Mouse (Mus musculus) liver, embryonic 12.5 days (tissue): ENCODE results near the gene Rad9b. TPM values are rescaled to one million over a fixed set of nuclear protein-coding genes. Genes with fewer than 3 reads are reported as not detected.

Experiments
- ATAC-seq: fragments of 200-750 bp; cut with Nextera tagmentation; 2 replicates; pipeline ENCODE4 v1.8.0; 2017; ENCODE audit warnings: moderate number of reproducible peaks, mild to moderate bottlenecking, moderate library complexity
- H3K27ac ChIP-seq: fragments of 300-500 bp; sonication (generic); 2 replicates; pipeline ENCODE4 v1.5.1; 2016; ENCODE audit warnings: mild to moderate bottlenecking
- H3K27me3 ChIP-seq: fragments of 300-500 bp; sonication (generic); replicated peaks from 2 replicates; pipeline ENCODE4 v1.6.1; 2016; ENCODE audit warnings: mild to moderate bottlenecking, moderate library complexity
- H3K36me3 ChIP-seq: fragments of 300-500 bp; sonication (generic); 2 replicates; pipeline ENCODE4 v1.6.1; 2016; ENCODE audit warnings: mild to moderate bottlenecking, moderate library complexity
- H3K4me1 ChIP-seq: fragments of 300-500 bp; sonication (generic); 2 replicates; pipeline ENCODE4 v1.6.1; 2016
- H3K4me2 ChIP-seq: fragments of 300-500 bp; sonication (generic); 2 replicates; pipeline ENCODE4 v1.6.1; 2016; ENCODE audit warnings: mild to moderate bottlenecking, moderate library complexity
- H3K4me3 ChIP-seq: fragments of 300-500 bp; sonication (generic); 2 replicates; pipeline ENCODE4 v1.5.1; 2016; ENCODE audit warnings: mild to moderate bottlenecking, moderate library complexity
- H3K9ac ChIP-seq: fragments of 300-500 bp; sonication (generic); 2 replicates; pipeline ENCODE4 v1.6.1; 2016; ENCODE audit warnings: mild to moderate bottlenecking, moderate library complexity
- H3K9me3 ChIP-seq: fragments of 300-500 bp; sonication (generic); replicated peaks from 2 replicates; pipeline ENCODE4 v1.6.1; 2016; ENCODE audit warnings: mild to moderate bottlenecking, moderate library complexity
- WGBS: fragments of 180-500 bp; shearing (Covaris S2); methylation state at CpG from one replicate; pipeline ENCODE4 v1.1.7; 2016; ENCODE audit not compliant: insufficient replicate concordance; 5-methylcytosine and 5-hydroxymethylcytosine counted together
- polyA plus RNA-seq: library from polyadenylated mRNA; unstranded; fragments of >200 nt; fragmentation: Nextera tagmentation; extraction: Ambion mirVana; gene quantifications from 2 replicates; pipeline ENCODE4 v1.2.1, GENCODE M21; 2016

The Rad9b gene
- polyA plus RNA-seq, 1 experiment from 2014 or later, result 6.1 TPM

DNA sequence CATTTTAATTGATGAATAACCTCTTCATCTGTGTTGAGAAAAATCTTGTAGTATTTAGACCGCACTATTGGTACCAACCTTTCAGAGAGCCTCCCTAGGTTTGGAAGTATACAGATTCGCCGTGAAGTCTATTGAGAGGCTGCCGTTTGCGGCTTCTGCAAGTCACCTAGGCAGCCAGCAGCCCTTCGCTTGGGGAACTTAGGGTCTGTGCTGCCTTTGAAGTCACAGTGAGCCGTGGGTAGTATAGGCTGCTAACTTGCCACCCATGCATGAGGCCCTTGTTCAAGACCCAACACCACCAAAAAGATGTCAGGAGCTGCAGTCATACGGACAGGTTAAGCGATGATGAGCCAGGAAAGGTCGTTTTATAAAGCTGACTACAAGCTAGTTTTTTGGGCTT lies 67.8 kb downstream of the Rad9b start:
- H3K27me3 ChIP-seq, result peaks cover under 1% of the 10 kb centered on the region; the same call in 1 of the 2 replicates
- no peaks in the 10 kb centered on the region for H3K9me3 ChIP-seq
- ATAC-seq, result no peak
- peak overlapping the region; percentile 100 for H3K4me2 ChIP-seq
- H3K4me3 ChIP-seq, result peak overlapping the region; percentile 84
- peak overlapping the region; percentile 94; the same call in 1 of the 2 replicates for H3K9ac ChIP-seq
- 75% methylated on average over 10 of the region's 10 CpGs for WGBS
- no peak overlapping the region for H3K27ac ChIP-seq
- peaks cover 63% of the 10 kb centered on the region for H3K4me1 ChIP-seq
- H3K36me3 ChIP-seq, result peaks cover 28% of the 10 kb centered on the region

DNA sequence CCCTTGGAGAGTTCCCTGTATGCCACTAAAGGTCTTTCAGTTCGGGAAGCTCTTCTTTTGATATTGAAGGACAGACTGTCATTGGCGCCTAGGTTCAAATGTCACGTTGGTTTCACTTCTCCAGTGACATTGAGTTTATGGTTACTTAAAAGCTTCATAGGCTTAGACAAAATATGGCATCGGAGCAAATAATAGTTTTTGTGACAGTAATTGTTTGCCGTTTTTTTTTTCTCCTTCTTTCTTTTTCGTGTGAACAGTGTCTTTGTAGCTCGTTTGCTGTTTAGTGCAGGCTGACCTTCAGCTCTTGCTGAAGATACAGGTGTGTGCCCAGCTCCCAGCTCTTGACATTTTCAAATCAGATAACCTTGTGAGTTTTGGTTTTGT lies 68.3 kb downstream of the Rad9b start:
- no peaks in the 10 kb centered on the region for H3K9me3 ChIP-seq
- no peak overlapping the region for H3K27ac ChIP-seq
- WGBS, result 45% methylated on average over 7 of the region's 7 CpGs
- peak overlapping the region; percentile 100 for H3K4me2 ChIP-seq
- peaks cover 63% of the 10 kb centered on the region for H3K4me1 ChIP-seq
- peak overlapping the region; percentile 94 for H3K9ac ChIP-seq
- peaks cover 5% of the 10 kb centered on the region for H3K27me3 ChIP-seq
- peak overlapping the region; percentile 84 for H3K4me3 ChIP-seq
- H3K36me3 ChIP-seq, result peaks cover 28% of the 10 kb centered on the region
- ATAC-seq, result no peak

DNA sequence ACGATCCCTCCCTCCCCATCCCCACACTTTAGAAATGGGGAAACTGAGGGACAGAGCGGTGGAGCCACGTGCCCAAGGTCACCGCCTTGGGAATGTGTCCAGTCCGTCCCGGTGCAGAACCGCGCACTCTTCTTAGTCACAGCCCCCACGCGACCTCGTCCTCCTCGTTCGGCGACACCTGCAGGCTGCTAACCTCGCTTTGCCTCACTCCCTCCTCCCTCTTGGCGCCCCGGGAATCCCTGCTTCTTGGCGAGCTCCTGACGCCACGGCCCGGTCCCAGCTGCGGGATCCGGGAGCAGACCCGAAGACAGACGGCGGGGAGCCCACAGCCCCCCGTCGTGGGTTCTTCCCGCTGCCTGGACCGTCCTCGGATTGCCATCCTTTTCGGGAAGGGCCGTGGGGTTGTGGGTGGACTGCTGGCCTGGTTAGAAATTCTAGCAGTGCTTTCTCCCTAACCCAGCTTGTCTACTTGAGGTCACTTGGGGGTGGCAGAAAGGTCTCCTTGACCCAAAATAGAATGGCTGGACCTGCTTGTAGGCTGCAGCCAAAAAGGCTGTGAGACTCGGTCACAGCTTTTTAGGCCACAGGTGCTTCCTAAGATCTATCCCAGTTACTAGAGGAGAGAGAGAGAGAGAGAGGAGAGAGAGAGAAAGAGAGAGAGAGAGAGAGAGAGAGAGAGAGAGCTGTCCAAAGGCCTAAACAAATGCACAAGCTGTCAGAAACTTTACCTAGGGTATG lies 68.8 kb downstream of the Rad9b start:
- under 1% methylated on average over 34 of the region's 34 CpGs for WGBS
- peaks cover 63% of the 10 kb centered on the region for H3K4me1 ChIP-seq
- peak overlapping the region; percentile 100 for H3K4me2 ChIP-seq
- peak overlapping the region; percentile 94 for H3K9ac ChIP-seq
- peaks cover 28% of the 10 kb centered on the region for H3K36me3 ChIP-seq
- no peaks in the 10 kb centered on the region for H3K9me3 ChIP-seq
- H3K27ac ChIP-seq, result peak overlapping the region; percentile 68
- peak overlapping the region; percentile 84 for H3K4me3 ChIP-seq
- H3K27me3 ChIP-seq, result peaks cover 11% of the 10 kb centered on the region
- 0 out of 2 replicates have a peak, but pooled peaks have one; percentile 35 for ATAC-seq

DNA sequence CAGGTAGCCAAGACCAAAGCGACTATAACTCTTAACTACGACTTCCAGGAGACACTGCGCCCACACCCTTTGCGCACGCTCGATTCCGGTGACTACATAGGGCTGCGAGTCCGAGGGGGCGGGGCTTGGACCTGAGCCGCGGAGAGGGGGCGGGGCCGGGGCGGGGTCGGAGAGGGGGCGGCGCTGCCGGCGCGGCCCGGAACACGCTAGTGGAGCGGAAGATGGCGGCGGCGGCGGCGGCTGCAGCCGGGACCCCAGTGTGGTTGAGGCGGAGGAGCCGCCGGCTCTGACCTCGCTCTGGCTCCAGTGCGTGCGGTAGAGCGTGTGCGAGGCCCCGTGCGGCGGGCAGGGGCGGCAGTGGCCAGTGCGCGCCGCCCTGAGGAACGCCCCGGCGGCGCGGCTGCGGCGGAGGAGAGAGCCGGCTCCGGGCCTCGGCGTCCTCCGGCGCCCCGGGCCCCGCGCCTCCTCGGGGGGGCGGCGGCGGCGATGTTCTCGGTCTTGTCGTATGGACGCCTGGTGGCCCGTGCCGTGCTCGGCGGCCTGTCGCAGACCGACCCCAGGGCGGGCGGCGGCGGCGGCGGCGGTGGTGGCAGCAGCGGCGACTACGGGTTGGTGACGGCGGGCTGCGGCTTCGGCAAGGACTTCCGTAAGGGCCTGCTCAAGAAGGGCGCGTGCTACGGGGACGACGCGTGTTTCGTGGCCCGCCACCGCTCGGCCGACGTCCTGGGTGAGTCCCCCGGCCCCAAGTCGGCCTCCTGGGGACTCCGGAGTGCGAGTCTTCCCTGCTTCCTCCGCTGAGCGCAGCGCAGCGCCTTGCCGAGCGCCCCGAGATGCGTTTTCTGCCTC lies 69.6 kb downstream of the Rad9b start, which contains the start of gene Pptc7:
Gene Pptc7 (plus strand): TSS at position 183 of the 846 bp plus-strand sequence.
- Histone ChIP-seq H3K27me3 (peaks cover 19% of the 10 kb centered on the region), H3K4me1 (peaks cover 66% of the 10 kb centered on the region), H3K27ac (peak within 1 kb of the TSS; percentile 68), H3K36me3 (peaks cover 20% of the 10 kb centered on the region), H3K4me3 (peak within 1 kb of the TSS; percentile 84), H3K9ac (peak within 1 kb of the TSS; percentile 94), H3K4me2 (peak within 1 kb of the TSS; percentile 100), H3K9me3 (no peaks in the 10 kb centered on the region)
- ATAC-seq, result peak; percentile 92
- WGBS, result under 1% methylated on average over 87 of the region's 114 CpGs

DNA sequence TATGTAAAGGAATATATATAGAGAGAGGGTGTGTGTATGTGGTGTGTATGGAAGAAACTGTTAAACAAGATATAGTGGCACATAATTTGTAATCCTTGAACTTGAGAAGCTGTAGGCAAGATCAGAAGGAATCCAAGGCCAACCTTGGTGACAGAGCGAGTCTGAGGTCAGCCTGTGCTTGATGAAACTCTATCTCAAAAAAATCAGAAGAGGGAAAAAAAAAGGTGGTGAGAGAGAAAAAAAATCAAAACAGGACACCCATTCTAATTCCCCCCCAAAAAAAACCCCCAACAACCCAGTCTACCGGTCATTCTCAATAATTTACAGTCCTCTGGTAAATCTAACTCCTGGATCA lies 70.2 kb downstream of the Rad9b start:
- Histone ChIP-seq H3K4me1 (peaks cover 60% of the 10 kb centered on the region), H3K27ac (peak overlapping the region; percentile 28; the same call in 1 of the 2 replicates), H3K4me2 (peak overlapping the region; percentile 100), H3K4me3 (peak overlapping the region; percentile 84), H3K27me3 (peaks cover 19% of the 10 kb centered on the region), H3K9me3 (no peaks in the 10 kb centered on the region), H3K36me3 (peaks cover 14% of the 10 kb centered on the region), H3K9ac (no peak overlapping the region)
- WGBS, result 14% methylated on average over 2 of the region's 2 CpGs
- no peak for ATAC-seq

DNA sequence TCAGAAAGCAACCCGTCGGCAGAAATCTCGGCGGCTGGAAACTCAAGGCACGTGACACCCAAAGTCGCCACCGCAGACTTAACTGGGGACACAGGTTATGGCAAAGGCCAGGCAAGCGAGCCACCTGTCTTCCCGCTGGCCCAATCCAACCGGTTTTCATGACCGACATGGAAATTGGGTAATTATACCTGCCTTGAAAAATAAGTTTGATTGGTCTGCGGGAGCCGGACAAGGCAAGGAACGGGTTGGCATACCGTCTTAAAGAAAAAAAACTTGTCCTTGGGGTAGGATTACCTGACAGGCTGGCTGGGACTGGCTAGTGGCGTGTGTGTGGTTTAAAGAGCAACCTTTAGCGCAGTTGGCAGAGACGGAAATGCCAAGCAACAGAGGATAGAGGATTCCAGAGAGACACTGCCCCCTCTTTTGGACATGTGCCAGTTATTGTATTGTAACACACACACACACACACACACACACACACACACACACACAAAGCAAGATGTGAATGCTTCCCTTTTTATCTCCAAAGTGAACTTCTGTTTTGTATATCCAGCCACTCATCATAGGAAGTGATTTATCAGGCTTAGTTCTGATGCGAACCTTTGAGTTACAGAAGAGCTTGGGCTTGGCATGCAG lies 73.1 kb downstream of the Rad9b start:
- Histone ChIP-seq H3K9me3 (no peaks in the 10 kb centered on the region), H3K4me3 (no peak overlapping the region), H3K4me2 (peak overlapping the region; percentile 15; the same call in 1 of the 2 replicates), H3K9ac (no peak overlapping the region), H3K4me1 (peaks cover 38% of the 10 kb centered on the region), H3K36me3 (no peaks in the 10 kb centered on the region), H3K27ac (no peak overlapping the region), H3K27me3 (peaks cover 22% of the 10 kb centered on the region)
- no peak for ATAC-seq
- WGBS, result 34% methylated on average over 19 of the region's 19 CpGs

DNA sequence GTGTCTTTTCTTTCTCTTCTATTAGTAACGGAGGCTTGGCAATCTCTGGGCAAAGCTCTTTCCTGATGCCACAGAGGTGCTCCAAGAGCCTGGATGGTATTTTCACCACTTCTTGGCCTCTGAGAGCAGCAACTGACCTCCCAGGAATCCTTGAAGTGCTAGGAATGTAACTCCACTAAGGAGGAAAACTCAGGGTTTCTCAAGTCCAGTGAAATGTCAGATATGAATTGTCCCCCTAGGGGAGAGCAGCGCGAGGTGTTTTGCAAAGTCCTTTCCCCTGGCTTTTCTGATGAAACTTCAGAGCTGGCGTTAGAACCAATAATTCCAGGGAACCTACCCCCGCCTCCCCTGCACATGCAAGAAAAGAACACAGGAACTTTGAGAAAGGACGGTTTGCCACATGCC lies 73.6 kb downstream of the Rad9b start:
- H3K9me3 ChIP-seq, result no peaks in the 10 kb centered on the region
- H3K36me3 ChIP-seq, result no peaks in the 10 kb centered on the region
- H3K27ac ChIP-seq, result no peak overlapping the region
- H3K4me3 ChIP-seq, result no peak overlapping the region
- peaks cover 33% of the 10 kb centered on the region for H3K4me1 ChIP-seq
- no peak overlapping the region for H3K9ac ChIP-seq
- peaks cover 22% of the 10 kb centered on the region for H3K27me3 ChIP-seq
- H3K4me2 ChIP-seq, result peak overlapping the region; percentile 15; the same call in 1 of the 2 replicates
- whole genome bisulfite sequencing, result 44% methylated on average over 6 of the region's 6 CpGs
- ATAC-seq, result no peak

DNA sequence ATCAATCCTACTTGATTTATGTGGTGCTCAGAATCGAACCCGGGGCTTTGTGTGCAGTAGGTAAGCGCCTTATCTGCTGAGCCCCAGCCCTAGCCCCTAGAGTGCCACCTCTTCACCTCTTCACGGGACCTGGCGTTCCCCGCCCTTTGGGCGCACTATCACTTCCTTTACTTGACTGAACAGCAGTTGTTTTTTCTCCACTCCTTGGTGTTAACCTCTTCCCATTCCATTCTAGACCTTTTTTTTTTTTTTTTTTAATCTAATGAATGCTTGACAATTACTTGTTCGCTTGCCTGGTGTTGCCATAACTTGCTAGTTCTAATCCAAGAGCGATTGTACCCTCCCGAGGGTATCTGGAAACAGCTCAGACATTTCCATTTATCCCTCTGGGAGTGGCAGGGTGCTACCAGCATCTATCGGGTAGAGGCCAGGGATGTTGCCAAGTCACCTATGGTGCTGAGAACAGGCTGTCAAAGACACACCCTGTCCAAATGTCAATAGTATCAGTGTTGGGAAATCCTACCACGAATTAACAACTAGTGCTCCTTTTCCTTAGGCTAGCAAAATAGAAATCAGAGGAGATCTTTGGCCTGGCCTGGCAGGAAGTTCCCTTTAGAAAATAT lies 74.1 kb downstream of the Rad9b start:
- Histone ChIP-seq H3K27ac (no peak overlapping the region), H3K4me2 (no peak overlapping the region), H3K9me3 (no peaks in the 10 kb centered on the region)

GRCm38 (mm10) chr5:122278946-122279345 lies 75.1 kb downstream of the Rad9b start:
- H3K4me3 ChIP-seq, result no peak overlapping the region
- H3K27me3 ChIP-seq, result peaks cover 26% of the 10 kb centered on the region
- H3K9ac ChIP-seq, result no peak overlapping the region
- 76% methylated on average over 7 of the region's 7 CpGs for WGBS
- no peaks in the 10 kb centered on the region for H3K36me3 ChIP-seq
- H3K27ac ChIP-seq, result no peak overlapping the region
- no peak for ATAC-seq
- no peak overlapping the region for H3K4me2 ChIP-seq
- H3K4me1 ChIP-seq, result peaks cover 31% of the 10 kb centered on the region
- H3K9me3 ChIP-seq, result no peaks in the 10 kb centered on the region

More for the DNA sequence above, 74.1 kb downstream of the Rad9b start:
- 47% methylated on average over 12 of the region's 12 CpGs for WGBS
- Histone ChIP-seq H3K27me3 (peaks cover 22% of the 10 kb centered on the region), H3K36me3 (no peaks in the 10 kb centered on the region), H3K4me3 (no peak overlapping the region), H3K9ac (no peak overlapping the region), H3K4me1 (peaks cover 28% of the 10 kb centered on the region)
- ATAC-seq, result no peak

- Histone ChIP-seq H3K4me3 (no peak overlapping the region), H3K4me2 (no peak overlapping the region), H3K9me3 (no peaks in the 10 kb centered on the region), H3K36me3 (no peaks in the 10 kb centered on the region), H3K9ac (no peak overlapping the region), H3K4me1 (peaks cover 10% of the 10 kb centered on the region; the same call in 1 of the 2 replicates), H3K27me3 (peaks cover 11% of the 10 kb centered on the region), H3K27ac (no peak overlapping the region)
- ATAC-seq, result peak; percentile 58; the same call in 1 of the 2 replicates
- 19% methylated on average over 5 of the region's 5 CpGs for WGBS
Measured at GRCm38 (mm10) chr5:122274785-122275184, 79.2 kb downstream of the Rad9b start.
